Mouse (Mus musculus): Measurements from ENCODE around the gene H2al1g. TPM values are rescaled to one million over a fixed set of nuclear protein-coding genes. Genes with fewer than 3 reads are reported as not detected.
"Not testable (repeated sequence)": the region's sequence is repeated elsewhere in the genome, so short reads cannot be mapped to it uniquely, and the experiment has no call there.

Gene H2al1g
- polyA plus RNA-seq, 1 experiment from 2014 or later, result not detected

- ATAC-seq (ENCODE audit: insufficient number of reproducible peaks, insufficient read depth, low FRiP score, low read depth), result not testable (repeated sequence)
- 70% methylated on average over 1 of the region's 6 CpGs for WGBS
These were observed 12.7 kb upstream of the H2al1g start, which contains the start of gene H2al1c for GRCm38 (mm10) chrX:11305355-11305754. Gene H2al1c (plus strand): TSS chrX:11305655.

GRCm38 (mm10) chrX:11308524-11308923, 9.5 kb upstream of the H2al1g start, which contains the start of gene H2al1d:
Gene H2al1d (plus strand): TSS chrX:11308824.
- ATAC-seq (ENCODE audit: insufficient number of reproducible peaks, insufficient read depth, low FRiP score, low read depth); H3K4me1 ChIP-seq (ENCODE audit: control insufficient read depth, insufficient read depth, low read length); H3K27ac ChIP-seq (ENCODE audit: low read length); H3K27me3 ChIP-seq (ENCODE audit: control insufficient read depth, insufficient read depth, low read length); H3K4me2 ChIP-seq (replicated peaks; ENCODE audit: low read depth, low read length); H3K36me3 ChIP-seq (ENCODE audit: control insufficient read depth, insufficient read depth, low read length); H3K4me3 ChIP-seq (ENCODE audit: low read depth, low read length); H3K9me3 ChIP-seq (ENCODE audit: control insufficient read depth, low read depth, low read length); H3K9ac ChIP-seq (replicated peaks; ENCODE audit: low read depth, low read length): not testable (repeated sequence)
- WGBS, result no CpG with 5 or more reads among the region's 6 CpGs

More at GRCm38 (mm10) chrX:11305355-11305754, 12.7 kb upstream of the H2al1g start, which contains the start of gene H2al1c:
- H3K9me3 ChIP-seq (ENCODE audit: control insufficient read depth, low read depth, low read length); H3K9ac ChIP-seq (replicated peaks; ENCODE audit: low read depth, low read length); H3K4me3 ChIP-seq (ENCODE audit: low read depth, low read length); H3K4me1 ChIP-seq (ENCODE audit: control insufficient read depth, insufficient read depth, low read length); H3K27ac ChIP-seq (ENCODE audit: low read length); H3K4me2 ChIP-seq (replicated peaks; ENCODE audit: low read depth, low read length); H3K27me3 ChIP-seq (ENCODE audit: control insufficient read depth, insufficient read depth, low read length); H3K36me3 ChIP-seq (ENCODE audit: control insufficient read depth, insufficient read depth, low read length): not testable (repeated sequence)

- not testable (repeated sequence) for H3K27me3 ChIP-seq (ENCODE audit: control insufficient read depth, insufficient read depth, low read length); H3K9ac ChIP-seq (replicated peaks; ENCODE audit: low read depth, low read length); H3K27ac ChIP-seq (ENCODE audit: low read length); ATAC-seq (ENCODE audit: insufficient number of reproducible peaks, insufficient read depth, low FRiP score, low read depth); H3K4me2 ChIP-seq (replicated peaks; ENCODE audit: low read depth, low read length); H3K4me1 ChIP-seq (ENCODE audit: control insufficient read depth, insufficient read depth, low read length); H3K36me3 ChIP-seq (ENCODE audit: control insufficient read depth, insufficient read depth, low read length); H3K4me3 ChIP-seq (ENCODE audit: low read depth, low read length); H3K9me3 ChIP-seq (ENCODE audit: control insufficient read depth, low read depth, low read length)
- no CpG with 5 or more reads among the region's 3 CpGs for WGBS
These were observed 6.4 kb upstream of the H2al1g start, which contains the start of gene H2al1e for GRCm38 (mm10) chrX:11311634-11312033. Gene H2al1e (plus strand): TSS chrX:11311934.

GRCm38 (mm10) chrX:11314858-11315257, 3.2 kb upstream of the H2al1g start, which contains the start of gene H2al1f:
Gene H2al1f (plus strand): TSS chrX:11315158.
- ATAC-seq (ENCODE audit: insufficient number of reproducible peaks, insufficient read depth, low FRiP score, low read depth); H3K4me3 ChIP-seq (ENCODE audit: low read depth, low read length); H3K27ac ChIP-seq (ENCODE audit: low read length); H3K9me3 ChIP-seq (ENCODE audit: control insufficient read depth, low read depth, low read length); H3K36me3 ChIP-seq (ENCODE audit: control insufficient read depth, insufficient read depth, low read length); H3K4me2 ChIP-seq (replicated peaks; ENCODE audit: low read depth, low read length); H3K9ac ChIP-seq (replicated peaks; ENCODE audit: low read depth, low read length); H3K27me3 ChIP-seq (ENCODE audit: control insufficient read depth, insufficient read depth, low read length); H3K4me1 ChIP-seq (ENCODE audit: control insufficient read depth, insufficient read depth, low read length): not testable (repeated sequence)
- no CpG with 5 or more reads among the region's 6 CpGs for WGBS

- not testable (repeated sequence) for H3K9me3 ChIP-seq (ENCODE audit: control insufficient read depth, low read depth, low read length); H3K27ac ChIP-seq (ENCODE audit: low read length); ATAC-seq (ENCODE audit: insufficient number of reproducible peaks, insufficient read depth, low FRiP score, low read depth); H3K36me3 ChIP-seq (ENCODE audit: control insufficient read depth, insufficient read depth, low read length); H3K4me3 ChIP-seq (ENCODE audit: low read depth, low read length); H3K27me3 ChIP-seq (ENCODE audit: control insufficient read depth, insufficient read depth, low read length); H3K9ac ChIP-seq (replicated peaks; ENCODE audit: low read depth, low read length); H3K4me2 ChIP-seq (replicated peaks; ENCODE audit: low read depth, low read length); H3K4me1 ChIP-seq (ENCODE audit: control insufficient read depth, insufficient read depth, low read length)
- WGBS, result no CpG with 5 or more reads among the region's 6 CpGs
These were observed 3.1 kb downstream of the H2al1g start, which contains the start of gene H2al1h for GRCm38 (mm10) chrX:11321192-11321591. Gene H2al1h (plus strand): TSS chrX:11321492.

GRCm38 (mm10) chrX:11324359-11324758, 6.3 kb downstream of the H2al1g start, which contains the start of gene H2al1i:
Gene H2al1i (plus strand): TSS chrX:11324659.
- not testable (repeated sequence) for H3K36me3 ChIP-seq (ENCODE audit: control insufficient read depth, insufficient read depth, low read length)
- WGBS, result 89% methylated on average over 2 of the region's 5 CpGs

GRCm38 (mm10) chrX:11327522-11327921, 9.5 kb downstream of the H2al1g start, which contains the start of gene H2al1j:
Gene H2al1j (plus strand): TSS chrX:11327822.
- H3K36me3 ChIP-seq (ENCODE audit: control insufficient read depth, insufficient read depth, low read length); ATAC-seq (ENCODE audit: insufficient number of reproducible peaks, insufficient read depth, low FRiP score, low read depth); H3K9ac ChIP-seq (replicated peaks; ENCODE audit: low read depth, low read length); H3K27me3 ChIP-seq (ENCODE audit: control insufficient read depth, insufficient read depth, low read length); H3K27ac ChIP-seq (ENCODE audit: low read length); H3K4me1 ChIP-seq (ENCODE audit: control insufficient read depth, insufficient read depth, low read length); H3K9me3 ChIP-seq (ENCODE audit: control insufficient read depth, low read depth, low read length); H3K4me2 ChIP-seq (replicated peaks; ENCODE audit: low read depth, low read length); H3K4me3 ChIP-seq (ENCODE audit: low read depth, low read length): not testable (repeated sequence)
- 88% methylated on average over 2 of the region's 2 CpGs for WGBS

More at GRCm38 (mm10) chrX:11324359-11324758, 6.3 kb downstream of the H2al1g start, which contains the start of gene H2al1i:
- H3K4me2 ChIP-seq (replicated peaks; ENCODE audit: low read depth, low read length); H3K27ac ChIP-seq (ENCODE audit: low read length); H3K9ac ChIP-seq (replicated peaks; ENCODE audit: low read depth, low read length); H3K4me3 ChIP-seq (ENCODE audit: low read depth, low read length); ATAC-seq (ENCODE audit: insufficient number of reproducible peaks, insufficient read depth, low FRiP score, low read depth); H3K4me1 ChIP-seq (ENCODE audit: control insufficient read depth, insufficient read depth, low read length); H3K9me3 ChIP-seq (ENCODE audit: control insufficient read depth, low read depth, low read length); H3K27me3 ChIP-seq (ENCODE audit: control insufficient read depth, insufficient read depth, low read length): not testable (repeated sequence)

GRCm38 (mm10) chrX:11345762-11346161, 27.7 kb downstream of the H2al1g start:
- Histone ChIP-seq H3K4me2 (replicated peaks; ENCODE audit: low read depth, low read length) (no peak overlapping the region), H3K27ac (ENCODE audit: low read length) (no peak overlapping the region), H3K9ac (replicated peaks; ENCODE audit: low read depth, low read length) (no peak overlapping the region), H3K9me3 (ENCODE audit: control insufficient read depth, low read depth, low read length) (no peaks in the 10 kb centered on the region), H3K4me1 (ENCODE audit: control insufficient read depth, insufficient read depth, low read length) (no peaks in the 10 kb centered on the region), H3K4me3 (ENCODE audit: low read depth, low read length) (no peak overlapping the region), H3K36me3 (ENCODE audit: control insufficient read depth, insufficient read depth, low read length) (no peaks in the 10 kb centered on the region), H3K27me3 (ENCODE audit: control insufficient read depth, insufficient read depth, low read length) (no peaks in the 10 kb centered on the region; the same call in 1 of the 2 replicates)
- 67% methylated on average over 9 of the region's 9 CpGs for WGBS
- no peak for ATAC-seq (ENCODE audit: insufficient number of reproducible peaks, insufficient read depth, low FRiP score, low read depth)

- H3K9ac ChIP-seq (replicated peaks; ENCODE audit: low read depth, low read length), result no peak overlapping the region
- no peak overlapping the region for H3K4me2 ChIP-seq (replicated peaks; ENCODE audit: low read depth, low read length)
- 89% methylated on average over 3 of the region's 3 CpGs for WGBS
- H3K36me3 ChIP-seq (ENCODE audit: control insufficient read depth, insufficient read depth, low read length), result no peaks in the 10 kb centered on the region
- ATAC-seq (ENCODE audit: insufficient number of reproducible peaks, insufficient read depth, low FRiP score, low read depth), result no peak
- H3K9me3 ChIP-seq (ENCODE audit: control insufficient read depth, low read depth, low read length), result no peaks in the 10 kb centered on the region
- H3K4me3 ChIP-seq (ENCODE audit: low read depth, low read length), result no peak overlapping the region
- no peaks in the 10 kb centered on the region; the same call in 1 of the 2 replicates for H3K27me3 ChIP-seq (ENCODE audit: control insufficient read depth, insufficient read depth, low read length)
- H3K4me1 ChIP-seq (ENCODE audit: control insufficient read depth, insufficient read depth, low read length), result no peaks in the 10 kb centered on the region
- H3K27ac ChIP-seq (ENCODE audit: low read length), result no peak overlapping the region
These were observed 28.7 kb downstream of the H2al1g start for GRCm38 (mm10) chrX:11346756-11347155.
